Mouse (Mus musculus) macrophage (primary cell): ENCODE measurements around the gene Gnptab. TPM values are rescaled to one million over a fixed set of nuclear protein-coding genes. Genes with fewer than 3 reads are reported as not detected.
"Not testable (repeated sequence)": the region's sequence is repeated elsewhere in the genome, so short reads cannot be mapped to it uniquely, and the experiment has no call there.

ENCODE experiments used
- H3K27ac ChIP-seq: fragments of 350-480 bp; formaldehyde crosslinking; 2 replicates; pipeline ENCODE4 v1.9.0; 2021
- H3K36me3 ChIP-seq: fragments of 350-480 bp; formaldehyde crosslinking; 2 replicates; pipeline ENCODE4 v1.9.0; 2021; ENCODE audit errors: inconsistent target
- H3K4me3 ChIP-seq: fragments of 350-480 bp; formaldehyde crosslinking; 2 replicates; pipeline ENCODE4 v1.9.0; 2021; ENCODE audit errors: inconsistent target
- H3K79me2 ChIP-seq: fragments of 350-480 bp; formaldehyde crosslinking; 2 replicates; pipeline ENCODE4 v1.9.0; 2021; ENCODE audit errors: inconsistent target
- WGBS: methylation state at CpG from one replicate; pipeline ENCODE4 v1.1.7; 2026; ENCODE audit warnings: inconsistent platforms; ENCODE audit not compliant: missing documents; 5-methylcytosine and 5-hydroxymethylcytosine counted together
- polyA plus RNA-seq: library from polyadenylated mRNA; stranded (reverse); fragments of 250-400 nt; gene quantifications from 3 replicates; pipeline ENCODE4 v1.2.4, GENCODE M21; 2018; ENCODE audit warnings: inconsistent platforms

Gnptab gene
- polyA plus RNA-seq, 1 experiment from 2014 or later = 83.1 TPM

- 92% methylated on average over 10 of the region's 10 CpGs for WGBS
- not testable (repeated sequence) for H3K36me3 ChIP-seq, H3K27ac ChIP-seq, H3K79me2 ChIP-seq, H3K4me3 ChIP-seq
Observed at GRCm38 (mm10) chr10:88482866-88483265, 103.9 kb downstream of the Gnptab start.

- H3K36me3 ChIP-seq = no peaks in the 10 kb centered on the region
- H3K27ac ChIP-seq = no peak overlapping the region
- H3K79me2 ChIP-seq = no peaks in the 10 kb centered on the region
- WGBS = 94% methylated on average over 5 of the region's 5 CpGs
- H3K4me3 ChIP-seq = no peak overlapping the region
Observed at GRCm38 (mm10) chr10:88488629-88489028, 109.7 kb downstream of the Gnptab start.

GRCm38 (mm10) chr10:88491632-88492031 lies 112.7 kb downstream of the Gnptab start:
- 74% methylated on average over 7 of the region's 7 CpGs for WGBS
- H3K27ac ChIP-seq = no peak overlapping the region
- no peak overlapping the region for H3K4me3 ChIP-seq
- no peaks in the 10 kb centered on the region for H3K36me3 ChIP-seq
- no peaks in the 10 kb centered on the region for H3K79me2 ChIP-seq

- WGBS = 37% methylated on average over 8 of the region's 8 CpGs
- Histone ChIP-seq H3K27ac (no peak overlapping the region), H3K36me3 (no peaks in the 10 kb centered on the region), H3K79me2 (no peaks in the 10 kb centered on the region), H3K4me3 (no peak overlapping the region)
Observed at GRCm38 (mm10) chr10:88492658-88493057, 113.7 kb downstream of the Gnptab start.

- no peak overlapping the region for H3K27ac ChIP-seq
- WGBS = 67% methylated on average over 4 of the region's 4 CpGs
- no peaks in the 10 kb centered on the region for H3K36me3 ChIP-seq
- H3K4me3 ChIP-seq = no peak overlapping the region
- no peaks in the 10 kb centered on the region for H3K79me2 ChIP-seq
Observed at GRCm38 (mm10) chr10:88494959-88495587, 116.1 kb downstream of the Gnptab start.

Other genes starting within 250 kb of the Gnptab start
- 0.23 to 1.9 TPM (median 0.93 TPM) in 3 replicates for gene Parpbp, start 232.2 kb upstream of the Gnptab start, polyA plus RNA-seq
- gene Nup37, start 232.1 kb upstream of the Gnptab start, polyA plus RNA-seq = 6.1 to 13.3 TPM (median 6.8 TPM) in 3 replicates
- 57.2 to 82.7 TPM (median 66.7 TPM) in 3 replicates for gene Washc3, start 178.0 kb upstream of the Gnptab start, polyA plus RNA-seq
- gene Dram1, start 52 bp upstream of the Gnptab start, polyA plus RNA-seq = 15.4 to 26.6 TPM (median 23.8 TPM) in 3 replicates
- not detected in 3 replicates for gene Sycp3, start 80.4 kb downstream of the Gnptab start, polyA plus RNA-seq
- 14.8 to 29.0 TPM (median 19.6 TPM) in 3 replicates for gene Chpt1, start 124.9 kb downstream of the Gnptab start, polyA plus RNA-seq
- gene Mybpc1, start 226.0 kb downstream of the Gnptab start, polyA plus RNA-seq = not detected in 3 replicates